Mouse (Mus musculus) ES-E14 (cell line): ENCODE results near the gene Urad. TPM values are rescaled to one million over a fixed set of nuclear protein-coding genes. Genes with fewer than 3 reads are reported as not detected.

Experiments used
- DNase-seq: peaks from one replicate; pipeline ENCODE4 v3.0.0-alpha.2; 2013; ENCODE audit warnings: low read depth, low spot score
- H3K27ac ChIP-seq: 2 replicates; pipeline ENCODE4 v1.5.1; 2012; ENCODE audit warnings: low read depth, mild to moderate bottlenecking, low read length, moderate library complexity, mixed read lengths; ENCODE audit not compliant: poor library complexity, insufficient read depth, severe bottlenecking
- H3K36me3 ChIP-seq: 2 replicates; pipeline ENCODE4 v1.6.1; 2012; ENCODE audit warnings: mild to moderate bottlenecking, low read length, moderate library complexity, mixed read lengths; ENCODE audit not compliant: control insufficient read depth, poor library complexity, insufficient read depth, severe bottlenecking
- H3K4me1 ChIP-seq, 2 experiments: fragments of 150-350 bp in 1 of 2; sonication (generic) in 1 of 2; 2 replicates each; pipeline ENCODE4 v1.6.1; 2012; ENCODE audit warnings: low read length in 2 of 2, mild to moderate bottlenecking in 1 of 2, mixed read lengths in 1 of 2; ENCODE audit not compliant: control insufficient read depth in 2 of 2, insufficient read depth in 2 of 2, poor library complexity in 1 of 2
- H3K4me3 ChIP-seq, 2 experiments: fragments of 150-350 bp in 1 of 2; sonication (generic) in 1 of 2; 2 replicates each; pipeline ENCODE4 v1.5.1; 2012; ENCODE audit warnings: low read length in 2 of 2, low read depth in 1 of 2, mild to moderate bottlenecking in 1 of 2, mixed read lengths in 1 of 2; ENCODE audit not compliant: insufficient read depth in 1 of 2, poor library complexity in 1 of 2, severe bottlenecking in 1 of 2
- H3K9ac ChIP-seq: 2 replicates; pipeline ENCODE4 v1.6.1; 2012; ENCODE audit warnings: low read depth, mild to moderate bottlenecking, low read length, mixed read lengths; ENCODE audit not compliant: poor library complexity, insufficient read depth, severe bottlenecking
- H3K9me3 ChIP-seq: fragments of 150-350 bp; sonication (generic); 2 replicates; pipeline ENCODE4 v1.6.1; 2012; ENCODE audit warnings: low read depth, mild to moderate bottlenecking, low read length; ENCODE audit not compliant: control insufficient read depth, insufficient read depth
- CHD2 ChIP-seq: IDR thresholded peaks from 2 replicates; pipeline ENCODE4 v1.6.1; 2014; ENCODE audit warnings: mild to moderate bottlenecking, low read depth, low read length, inconsistent platforms
- HCFC1 ChIP-seq: IDR thresholded peaks from 2 replicates; pipeline ENCODE4 v1.6.1; 2012; ENCODE audit warnings: low read length, inconsistent platforms, borderline replicate concordance; ENCODE audit not compliant: insufficient read depth
- MAFK ChIP-seq: IDR thresholded peaks from 2 replicates; pipeline ENCODE4 v1.6.1; 2014; ENCODE audit warnings: mild to moderate bottlenecking, low read depth, low read length, inconsistent platforms; ENCODE audit not compliant: insufficient read depth
- ZC3H11A ChIP-seq: IDR thresholded peaks from 2 replicates; pipeline ENCODE4 v1.6.1; 2012; ENCODE audit warnings: low read depth, mild to moderate bottlenecking, inconsistent platforms, low read length, borderline replicate concordance
- ZNF384 ChIP-seq: IDR thresholded peaks from 2 replicates; pipeline ENCODE4 v1.6.1; 2012; ENCODE audit warnings: low read depth, low read length, inconsistent platforms
- in situ Hi-C, 2 experiments: fragments of 600-800 bp; cut with MboI; formaldehyde crosslinking; loops; one replicate each; pipeline ENCODE4 v1.15.1; 2025; ENCODE audit warnings: low sequenced_read_pairs in 2 of 2, inconsistent platforms in 1 of 2; ENCODE audit not compliant: unreplicated experiment in 2 of 2
- total RNA-seq: library from RNA; depleted of rRNA; stranded (reverse); fragments of 300-350 nt; gene quantifications from 2 replicates; pipeline ENCODE4 v1.2.3, GENCODE M21; 2012

Urad gene
- total RNA-seq, 1 experiment: not detected

GRCm38 (mm10) chr5:147300917-147301780, 21.1 kb downstream of the Urad start:
- DNase-seq: no peak
- Histone ChIP-seq H3K27ac (no peak overlapping the region), H3K4me1 (peaks cover 0 to 14% of the 10 kb centered on the region in 2 experiments; a peak in 2 of 4 replicates), H3K9me3 (no peaks in the 10 kb centered on the region), H3K4me3 (no peak overlapping the region), H3K36me3 (no peaks in the 10 kb centered on the region), H3K9ac (no peak overlapping the region)
- in situ Hi-C loops: loop anchor here in 1 of 2 experiments (10.0 kb wide), 1 partner anchor 106 kb away; no protein-coding TSS in a partner anchor
- no peak for TF ChIP-seq ZNF384
- no peak for TF ChIP-seq MAFK
- no peak for TF ChIP-seq HCFC1
- TF ChIP-seq ZC3H11A: no peak
- TF ChIP-seq CHD2: no peak

DNA sequence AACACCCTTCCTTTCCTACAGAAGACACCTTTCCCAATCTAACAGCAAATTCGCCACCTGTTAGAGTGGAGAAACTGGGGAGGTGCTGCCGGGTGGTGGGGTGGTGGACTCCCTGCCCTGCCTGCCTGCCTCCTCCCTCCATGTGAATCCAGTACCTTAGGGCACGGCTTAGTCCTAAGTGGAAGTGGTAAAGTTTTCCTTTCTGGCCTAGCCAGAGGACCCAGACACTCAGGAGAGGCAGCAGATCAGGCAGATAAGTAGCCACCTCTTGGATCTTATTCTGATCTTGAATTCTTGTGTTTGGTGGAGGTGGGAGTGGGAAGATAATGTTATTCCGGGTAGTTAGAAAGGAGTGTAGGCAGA, 22.3 kb downstream of the Urad start:
- Histone ChIP-seq H3K4me3 (peak overlapping the region; percentile 50 to 54; a peak in 3 of 4 replicates), H3K36me3 (no peaks in the 10 kb centered on the region), H3K4me1 (peaks cover 0 to 11% of the 10 kb centered on the region in 2 experiments; a peak in 2 of 4 replicates), H3K27ac (no peak overlapping the region), H3K9ac (0 out of 2 replicates have a peak overlapping the region, but pooled peaks have one; percentile 2), H3K9me3 (no peaks in the 10 kb centered on the region)
- TF ChIP-seq ZC3H11A: no peak
- TF ChIP-seq ZNF384: no peak
- no peak for TF ChIP-seq HCFC1
- no peak for TF ChIP-seq MAFK
- TF ChIP-seq CHD2: no peak
- DNase-seq: no peak
- in situ Hi-C loops: loop anchor here in 1 of 2 experiments (10.0 kb wide), 1 partner anchor 105 kb away; no protein-coding TSS in a partner anchor

DNA sequence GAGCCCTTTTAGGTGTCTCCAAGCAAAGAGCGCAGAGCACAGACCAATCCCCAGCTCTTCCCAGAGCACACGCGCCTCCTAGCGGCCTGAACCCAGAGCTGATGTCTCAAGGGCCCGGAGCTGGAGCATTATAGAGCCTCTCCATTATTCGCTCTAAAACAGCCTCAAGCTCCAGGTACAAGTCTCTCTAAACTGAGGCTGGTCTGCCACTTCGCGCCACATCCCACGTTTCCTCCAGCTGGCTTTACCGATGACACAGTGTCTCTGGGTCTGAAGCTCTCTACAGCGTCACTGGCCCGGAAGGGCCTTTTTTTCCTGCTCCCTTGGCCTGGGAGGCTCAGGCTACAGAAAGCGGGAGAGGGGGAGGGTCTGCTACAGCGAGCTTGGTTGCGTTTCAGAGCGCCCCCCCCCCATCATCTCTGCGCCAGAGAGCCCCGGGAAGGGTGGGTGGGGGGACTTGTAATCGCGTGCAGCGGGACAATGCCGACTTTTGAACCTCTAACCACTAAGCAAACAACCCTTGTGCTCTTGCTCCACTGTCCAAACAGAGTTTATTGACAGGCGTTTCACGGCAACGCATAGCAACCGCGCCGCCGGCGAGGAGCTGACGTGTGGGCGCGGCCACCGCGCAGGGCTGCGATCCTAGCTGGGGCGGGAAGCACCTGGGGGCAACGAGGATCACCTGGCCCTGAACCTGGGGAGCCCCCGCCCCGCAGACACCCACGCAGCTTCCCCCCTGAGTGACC, 22.8 kb downstream of the Urad start:
- H3K4me1 ChIP-seq: peaks cover 0 to 8% of the 10 kb centered on the region in 2 experiments; a peak in 2 of 4 replicates
- DNase-seq: peak; percentile 89
- in situ Hi-C loops: no loop called here
- H3K9ac ChIP-seq: peak overlapping the region; percentile 58; the same call in 1 of the 2 replicates
- no peak overlapping the region for H3K27ac ChIP-seq
- no peaks in the 10 kb centered on the region for H3K36me3 ChIP-seq
- peak overlapping the region; percentile 50 to 54 for H3K4me3 ChIP-seq
- TF ChIP-seq MAFK (no peak), ZC3H11A (peak; percentile 16; the same call in 1 of the 2 replicates)
- H3K9me3 ChIP-seq: no peaks in the 10 kb centered on the region

DNA sequence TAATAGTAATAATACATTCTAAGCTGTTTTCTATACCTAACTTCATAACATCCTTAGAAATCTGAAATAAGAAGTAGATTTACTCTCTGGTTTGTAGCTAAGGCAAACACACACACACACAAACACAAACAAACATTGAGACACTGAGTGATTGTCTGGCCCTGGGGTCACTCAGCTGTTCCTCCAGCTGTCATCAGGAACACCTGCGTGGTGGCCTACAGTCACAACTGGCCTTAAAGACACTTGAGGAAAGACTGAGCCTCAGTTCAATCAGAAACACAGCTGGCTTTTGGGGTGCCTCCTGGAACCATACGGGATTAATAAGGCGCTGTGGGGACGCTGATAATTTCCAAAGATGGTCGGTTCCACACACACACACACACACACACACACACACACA, 25.0 kb downstream of the Urad start:
- no peak for DNase-seq
- Histone ChIP-seq H3K36me3 (no peaks in the 10 kb centered on the region), H3K4me3 (no peak overlapping the region), H3K27ac (no peak overlapping the region), H3K4me1 (peaks cover 0 to 14% of the 10 kb centered on the region in 2 experiments; a peak in 1 of 4 replicates), H3K9ac (no peak overlapping the region), H3K9me3 (no peaks in the 10 kb centered on the region)
- in situ Hi-C loops: no loop called here
- TF ChIP-seq MAFK (no peak), CHD2 (no peak), HCFC1 (no peak), ZNF384 (no peak), ZC3H11A (no peak)
